ENCODE assay signal across 14 mouse cellular contexts in the genomic region with DNA sequence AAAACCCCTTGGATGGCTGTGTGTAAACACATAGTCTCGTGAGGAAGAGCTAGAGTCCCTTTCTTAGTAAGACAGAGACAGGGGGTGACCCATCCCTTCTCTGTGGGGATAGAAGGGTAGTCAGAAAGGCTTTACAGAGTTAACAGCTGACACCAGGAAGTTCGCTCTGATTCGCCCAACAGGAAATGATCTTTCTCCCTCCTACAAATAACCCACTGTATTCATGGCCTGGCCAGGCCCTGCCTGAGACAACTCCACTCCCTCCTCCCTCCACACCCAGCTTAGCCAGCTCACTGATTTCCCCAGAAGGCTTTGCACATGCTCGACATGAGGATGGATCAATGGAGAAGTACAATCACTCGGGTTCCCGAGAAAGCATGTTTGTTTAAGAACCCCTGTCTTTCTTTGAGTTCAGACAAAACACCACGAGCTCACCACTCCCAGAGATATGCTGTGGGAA.
DNase-seq lines count a peak whose midpoint lies in the region; ATAC-seq lines count a peak whose summit lies in the region.
"Had no signal": no experiment of that assay in that cellular context is flagged by ENCODE, and none has a peak within 500 bp of the region (broad histone marks: within the 10 kb centered on the region; RNA-seq: fewer than 3 reads in every experiment).

No protein-coding gene starts in this region.

- no peak for ATAC-seq in midbrain, embryonic 13.5 days
- ATAC-seq in intestine, embryonic 15.5 days, result peak; percentile 52; the same call in 1 of the 2 replicates
- peak; percentile 58; the same call in 1 of the 2 replicates for ATAC-seq in stomach, embryonic 14.5 days (ENCODE audit: insufficient number of reproducible peaks, insufficient read depth, low FRiP score, low read depth)

- no peak overlapping the region for H3K4me2 ChIP-seq in midbrain, embryonic 13.5 days (replicated peaks)
- H3K4me2 ChIP-seq in intestine, embryonic 15.5 days (replicated peaks), result no peak overlapping the region
- H3K4me2 ChIP-seq in stomach, embryonic 14.5 days (replicated peaks; ENCODE audit: low read depth, low read length), result no peak overlapping the region
- H3K4me2 ChIP-seq: heart, embryonic 15.5 days had no signal

- peaks cover 77% of the 10 kb centered on the region for H3K27me3 ChIP-seq in midbrain, embryonic 10.5 days (ENCODE audit: low read depth, poor library complexity, severe bottlenecking)
- H3K27me3 ChIP-seq in midbrain, embryonic 13.5 days, result peaks cover 26% of the 10 kb centered on the region
- no peaks in the 10 kb centered on the region for H3K27me3 ChIP-seq in intestine, embryonic 15.5 days (replicated peaks)
- no peaks in the 10 kb centered on the region for H3K27me3 ChIP-seq in stomach, embryonic 14.5 days (ENCODE audit: control insufficient read depth, insufficient read depth, low read length)
- H3K27me3 ChIP-seq: heart, embryonic 15.5 days had no signal

- no peaks in the 10 kb centered on the region for H3K9me3 ChIP-seq in midbrain, embryonic 10.5 days (replicated peaks)
- H3K9me3 ChIP-seq in midbrain, embryonic 13.5 days, result no peaks in the 10 kb centered on the region
- H3K9me3 ChIP-seq in intestine, embryonic 15.5 days, result no peaks in the 10 kb centered on the region
- no peaks in the 10 kb centered on the region for H3K9me3 ChIP-seq in stomach, embryonic 14.5 days (ENCODE audit: control insufficient read depth, low read depth, low read length)
- H3K9me3 ChIP-seq: heart, embryonic 15.5 days had no signal

- peak; percentile 43 for DNase-seq in midbrain, embryonic 10.5 days (ENCODE audit: low spot score)
- DNase-seq in embryo, embryonic 10 days (ENCODE audit: low spot score), result peak; percentile 59
- DNase-seq in cerebellum, postnatal 36 days, result no peak
- DNase-seq in adrenal gland, adult (ENCODE audit: inconsistent age in 2 of 2, low spot score in 1 of 2), result no peak
- DNase-seq: adrenal gland, adult 2 months; kidney, postnatal 36 days; layer of hippocampus, postnatal 36 days; thymus, postnatal 14 days had no signal

- H3K36me3 ChIP-seq in midbrain, embryonic 10.5 days, result no peaks in the 10 kb centered on the region
- H3K36me3 ChIP-seq in midbrain, embryonic 13.5 days, result no peaks in the 10 kb centered on the region
- no peaks in the 10 kb centered on the region for H3K36me3 ChIP-seq in intestine, embryonic 15.5 days
- H3K36me3 ChIP-seq in stomach, embryonic 14.5 days (ENCODE audit: control insufficient read depth, insufficient read depth, low read length), result no peaks in the 10 kb centered on the region
- H3K36me3 ChIP-seq: heart, embryonic 15.5 days had no signal

- no peak overlapping the region for H3K27ac ChIP-seq in midbrain, embryonic 10.5 days (replicated peaks)
- no peak overlapping the region for H3K27ac ChIP-seq in midbrain, embryonic 13.5 days
- no peak overlapping the region for H3K27ac ChIP-seq in intestine, embryonic 15.5 days
- no peak overlapping the region for H3K27ac ChIP-seq in stomach, embryonic 14.5 days (ENCODE audit: low read length)
- H3K27ac ChIP-seq: heart, embryonic 15.5 days; liver, embryonic 14.5 days had no signal

- no peak overlapping the region for H3K9ac ChIP-seq in midbrain, embryonic 13.5 days (replicated peaks)
- H3K9ac ChIP-seq in intestine, embryonic 15.5 days, result no peak overlapping the region
- H3K9ac ChIP-seq in stomach, embryonic 14.5 days (replicated peaks; ENCODE audit: low read depth, low read length), result no peak overlapping the region
- H3K9ac ChIP-seq: heart, embryonic 15.5 days; liver, embryonic 14.5 days had no signal

- peaks cover 24% of the 10 kb centered on the region for H3K4me1 ChIP-seq in midbrain, embryonic 10.5 days
- 0 out of 2 replicates have a peak, but pooled peaks cover 4% of the 10 kb centered on the region for H3K4me1 ChIP-seq in midbrain, embryonic 13.5 days (replicated peaks)
- H3K4me1 ChIP-seq in intestine, embryonic 15.5 days (replicated peaks), result peaks cover 12% of the 10 kb centered on the region; the same call in 1 of the 2 replicates
- no peaks in the 10 kb centered on the region for H3K4me1 ChIP-seq in stomach, embryonic 14.5 days (ENCODE audit: control insufficient read depth, insufficient read depth, low read length)
- H3K4me1 ChIP-seq: heart, embryonic 15.5 days had no signal

- 21% methylated on average over 7 of the region's 7 CpGs for WGBS in midbrain, embryonic 10.5 days
- 13% methylated on average over 7 of the region's 7 CpGs for WGBS in midbrain, embryonic 13.5 days
- WGBS in intestine, embryonic 15.5 days, result 13% methylated on average over 7 of the region's 7 CpGs
- 19% methylated on average over 7 of the region's 7 CpGs for WGBS in stomach, embryonic 14.5 days

- no peak overlapping the region for H3K4me3 ChIP-seq in midbrain, embryonic 10.5 days
- no peak overlapping the region for H3K4me3 ChIP-seq in midbrain, embryonic 13.5 days (replicated peaks)
- no peak overlapping the region for H3K4me3 ChIP-seq in intestine, embryonic 15.5 days (replicated peaks)
- H3K4me3 ChIP-seq in stomach, embryonic 14.5 days (ENCODE audit: low read depth, low read length), result no peak overlapping the region
- H3K4me3 ChIP-seq: erythroblast, embryonic 14.5 days; heart, embryonic 15.5 days had no signal

Comparison
In these comparisons a context has a peak if more than half of its experiments do, and no peak if none do; other contexts are left out.
1. DNase-seq: peak in midbrain, embryonic 10.5 days (single experiment) and embryo, embryonic 10 days (single experiment); none in cerebellum, postnatal 36 days (0 of 2) and adrenal gland, adult (0 of 2).